Mouse (Mus musculus): ENCODE data around the gene Stub1.

Gene Stub1

DNA sequence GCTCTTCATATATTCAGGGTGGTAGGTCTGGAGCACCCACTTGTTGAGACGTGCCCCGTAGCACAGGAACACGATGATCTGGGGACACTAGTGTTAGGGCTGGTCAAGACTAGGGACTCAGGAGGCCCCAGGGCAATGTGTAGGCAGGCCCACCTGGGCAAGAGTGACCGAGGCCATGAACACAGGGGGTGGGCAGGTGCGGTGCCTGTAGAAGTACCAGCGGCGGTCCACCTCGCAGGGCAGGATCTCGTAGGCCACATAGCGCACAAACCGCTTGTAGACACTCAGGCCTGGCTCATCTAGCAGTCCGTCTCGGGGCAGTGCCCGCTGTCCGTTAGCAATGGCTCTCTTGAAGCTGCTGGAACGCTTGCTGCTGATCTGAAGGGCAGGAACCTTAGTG lies 2.6 kb upstream of the Stub1 start:
- no peak for DNase-seq

DNA sequence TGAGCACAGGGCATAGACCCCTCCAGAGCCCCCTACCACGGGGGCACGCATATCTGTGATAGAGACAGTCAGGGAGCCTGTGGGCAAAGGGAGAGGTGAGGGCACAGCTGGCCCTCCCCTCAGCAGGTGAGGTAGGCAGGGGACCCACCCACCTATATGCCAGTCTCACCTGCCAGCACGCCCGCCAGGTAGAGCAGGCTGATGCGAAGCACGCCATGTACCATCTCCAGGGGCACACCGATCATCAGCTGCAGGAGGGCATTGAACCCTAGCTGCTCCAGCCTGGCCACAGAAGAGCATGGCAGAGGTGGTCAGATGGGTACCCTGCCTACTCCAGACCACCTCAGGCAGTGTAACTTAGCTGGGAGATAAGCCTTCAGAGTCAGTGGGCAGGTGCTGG lies 2.1 kb upstream of the Stub1 start:
- DNase-seq: no peak

DNA sequence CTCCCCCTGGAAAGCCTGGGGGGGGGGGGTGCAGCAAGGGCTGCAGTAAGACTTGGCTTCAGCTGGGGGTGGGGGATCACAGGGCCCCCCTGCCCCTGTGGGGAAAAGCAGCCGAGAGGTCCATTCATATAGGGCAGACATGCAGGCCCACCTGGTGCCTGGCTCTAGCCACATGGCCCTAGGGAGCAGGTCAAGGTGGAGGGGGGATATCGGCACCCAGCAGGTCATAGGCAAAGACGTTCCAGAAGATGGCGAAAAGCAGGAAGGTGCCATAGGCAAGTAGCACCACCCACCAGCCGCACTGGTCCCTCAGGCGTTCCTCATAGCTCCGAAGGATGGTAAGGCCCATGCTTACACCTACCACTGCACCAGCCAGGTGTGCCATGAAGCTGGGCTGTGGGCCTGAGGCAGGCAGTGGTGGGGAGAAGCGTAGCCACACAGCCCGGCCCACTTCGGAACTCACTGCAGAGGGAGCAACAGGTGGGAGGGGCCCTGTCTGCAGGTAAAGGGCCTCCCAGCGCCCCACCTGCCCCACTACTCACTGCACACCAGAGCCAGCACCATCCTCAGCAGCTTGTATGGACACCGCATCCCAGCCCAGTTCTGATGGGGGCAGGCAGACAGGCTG lies 1.5 kb upstream of the Stub1 start:
- no peak for DNase-seq

DNA sequence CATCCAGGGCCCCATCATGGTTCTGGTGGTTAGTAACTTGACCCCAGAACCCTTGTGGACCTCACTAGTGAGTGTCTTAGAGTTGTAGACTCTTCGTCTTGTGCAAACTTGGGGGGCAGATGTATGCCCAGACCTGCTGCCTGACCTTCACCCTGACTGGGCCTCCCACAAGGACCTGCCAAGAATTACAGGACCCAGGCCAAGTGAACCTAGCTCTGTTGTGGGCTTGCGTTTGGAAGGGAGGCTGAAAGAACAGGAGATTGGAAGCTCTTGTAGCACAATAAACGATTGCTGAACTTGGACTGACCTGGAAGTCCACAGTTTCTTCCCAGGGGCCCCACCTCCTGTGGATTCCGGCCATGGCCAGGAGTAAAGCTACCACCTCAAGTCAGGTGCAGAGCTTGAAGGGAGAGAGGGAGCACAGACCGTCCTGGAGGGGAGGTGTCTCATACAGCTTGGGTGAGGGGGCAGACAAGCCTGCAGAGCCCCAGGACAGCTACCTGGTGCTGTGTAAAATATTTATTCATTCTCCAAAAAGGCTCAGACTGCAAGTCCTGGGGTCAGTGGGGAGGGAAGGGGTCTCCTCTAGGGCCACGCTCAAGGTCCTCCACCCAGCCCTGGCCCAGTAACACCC lies 874 bp upstream of the Stub1 start:
- DNase-seq: no peak

DNA sequence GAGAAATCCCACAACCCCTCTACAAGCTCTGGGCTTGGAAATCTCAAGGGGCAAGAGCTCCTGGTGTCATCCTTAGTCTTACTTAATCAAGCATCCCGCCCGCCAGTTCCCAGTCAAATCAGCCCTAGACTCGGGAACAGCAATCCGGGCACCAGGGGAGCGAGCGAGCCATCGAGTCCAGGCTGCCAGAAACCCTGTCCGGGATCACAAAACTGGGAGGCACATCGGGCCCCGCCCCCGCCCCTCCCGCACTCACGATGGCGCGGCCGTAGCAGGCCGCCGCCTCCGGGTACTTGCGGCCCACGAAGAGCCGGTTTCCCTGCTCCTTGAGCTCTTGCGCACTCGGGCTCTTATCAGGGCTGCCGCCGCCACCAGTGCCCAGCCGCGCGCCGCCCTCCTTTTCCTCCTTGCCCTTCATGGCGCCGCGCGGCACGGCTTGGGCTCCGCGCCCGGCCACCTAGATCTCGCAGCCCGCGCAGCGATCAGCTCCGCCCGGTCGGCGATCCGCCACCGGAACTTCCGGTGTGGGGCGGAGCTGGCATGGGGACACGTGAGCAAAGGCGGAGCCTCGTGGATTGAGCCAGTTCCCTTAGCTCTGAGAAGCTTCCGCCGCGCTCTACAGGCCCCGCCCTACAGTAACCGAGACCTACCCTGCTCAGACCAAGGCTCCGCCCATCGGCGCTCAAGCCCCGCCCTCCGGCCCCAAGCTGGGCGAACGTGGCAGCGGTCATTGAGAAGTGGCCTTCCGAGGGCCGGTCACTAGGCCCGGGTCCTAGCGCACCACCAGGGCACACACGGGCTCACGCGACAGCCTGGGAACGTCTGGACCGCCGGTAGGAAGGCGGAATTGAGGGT lies 541 bp downstream of the Stub1 start:
- peak; percentile 98 for DNase-seq

DNA sequence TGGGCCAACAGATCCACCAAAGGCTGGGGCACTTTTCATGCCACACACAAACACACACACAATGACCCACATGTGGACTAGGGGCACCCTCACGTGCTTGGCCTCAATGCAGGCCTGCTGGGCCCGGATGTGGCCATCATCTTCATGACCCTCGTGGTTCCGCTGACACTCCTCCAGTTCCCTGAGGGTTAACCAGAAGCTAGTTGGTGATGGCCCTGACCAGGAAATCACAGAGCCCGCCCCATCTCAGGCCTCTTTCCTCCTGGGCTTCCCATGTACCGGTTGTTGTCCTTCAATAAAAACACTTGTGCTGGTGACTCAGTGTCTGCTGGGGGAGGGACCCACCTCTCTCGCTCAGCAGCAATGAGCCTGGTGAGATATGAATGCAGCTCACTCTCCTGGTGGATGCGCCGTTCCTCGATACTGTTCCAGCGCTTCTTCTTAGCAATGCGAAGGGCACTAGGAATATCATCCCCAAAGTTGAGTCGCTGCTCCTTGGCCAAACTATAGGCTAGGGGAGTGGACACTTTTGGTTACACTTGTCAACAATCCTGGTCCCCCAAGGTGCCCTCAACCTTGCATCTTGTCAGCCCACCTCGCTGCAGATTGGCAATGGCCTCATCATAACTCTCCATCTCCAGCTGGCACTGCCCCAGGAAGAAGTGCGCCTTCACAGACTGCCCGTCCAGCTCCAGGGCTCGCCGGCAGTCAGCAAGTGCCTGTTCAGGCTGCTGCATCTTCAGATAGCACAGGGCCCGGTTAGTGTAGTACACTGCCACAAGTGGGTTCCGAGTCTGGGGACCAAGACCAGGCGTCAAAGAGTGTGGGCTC lies 1.5 kb downstream of the Stub1 start:
- no peak for DNase-seq

DNA sequence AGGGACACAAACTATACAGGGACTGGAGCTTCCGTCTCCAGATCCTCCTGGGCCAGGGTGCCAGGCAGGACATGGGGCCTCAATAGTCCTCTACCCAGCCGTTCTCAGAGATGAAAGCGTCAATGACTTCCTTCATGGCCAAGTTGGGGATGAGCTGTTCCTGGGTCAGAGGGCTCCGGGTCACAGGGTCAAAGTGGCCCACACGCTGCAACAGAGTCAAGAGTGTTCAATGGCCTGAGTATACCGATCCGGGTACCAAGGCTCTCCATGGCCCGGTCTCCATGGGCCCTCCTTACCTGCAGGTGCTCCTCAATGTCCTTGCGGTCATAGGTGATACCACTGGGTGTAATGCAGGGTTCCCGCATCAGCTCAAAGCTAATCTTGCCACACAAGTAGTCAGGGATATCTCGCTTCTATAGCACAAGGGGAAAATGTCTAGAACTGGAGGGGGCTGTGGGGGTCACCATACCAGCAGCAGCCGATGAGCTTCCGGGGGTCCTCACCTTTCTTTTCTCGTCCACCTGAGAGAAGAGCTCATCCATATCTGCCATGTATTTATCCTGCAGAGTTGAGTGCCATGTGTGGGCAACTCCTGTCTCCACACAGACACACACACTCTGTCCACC lies 2.3 kb downstream of the Stub1 start:
- no peak for DNase-seq

DNA sequence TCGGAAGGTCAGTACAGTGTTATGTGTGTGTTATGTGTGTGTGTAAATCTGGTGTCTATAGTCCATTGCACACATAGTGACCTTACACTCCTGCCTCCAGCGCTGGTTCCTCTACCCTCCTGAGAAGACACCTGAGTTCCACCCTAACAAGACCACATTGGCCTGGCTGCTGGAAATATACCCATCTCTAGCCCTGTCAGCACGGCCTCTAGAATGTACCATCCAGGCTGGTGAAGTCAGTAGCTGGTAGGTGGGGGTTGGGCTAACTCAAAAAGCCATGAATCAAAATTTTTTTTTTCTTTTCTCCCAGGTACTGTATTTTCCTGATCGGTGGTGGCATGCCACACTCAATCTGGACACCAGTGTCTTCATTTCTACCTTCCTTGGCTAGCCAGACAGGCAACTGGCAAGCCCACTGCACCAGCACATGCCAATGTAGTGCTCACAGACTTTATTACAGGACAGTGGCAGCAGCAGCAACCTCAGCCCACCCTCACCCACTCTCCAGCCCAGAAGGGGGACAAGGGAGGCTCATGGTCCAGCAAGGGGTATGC lies 2.9 kb downstream of the Stub1 start:
- no peak for DNase-seq

DNA sequence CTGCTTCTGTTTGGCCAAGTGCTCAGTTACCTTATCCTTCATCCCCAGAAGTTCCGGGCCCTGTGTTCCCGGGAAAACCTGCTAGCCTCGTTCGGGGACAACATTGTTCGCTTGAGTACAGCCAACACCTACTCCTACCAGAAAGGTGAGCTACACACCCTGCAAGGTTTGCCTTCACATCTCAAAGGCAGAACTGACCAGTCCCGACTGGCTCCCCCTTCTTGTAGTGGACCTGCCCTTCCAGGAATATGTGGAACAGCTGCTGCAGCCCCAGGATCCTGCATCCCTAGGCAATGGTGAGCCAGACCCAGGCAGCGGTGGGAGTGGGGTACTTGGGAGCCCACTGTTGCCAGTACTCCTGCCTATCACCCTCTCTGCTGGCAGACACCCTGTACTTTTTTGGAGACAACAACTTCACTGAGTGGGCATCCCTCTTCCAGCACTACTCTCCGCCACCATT lies 3.6 kb downstream of the Stub1 start:
- DNase-seq: no peak

DNA sequence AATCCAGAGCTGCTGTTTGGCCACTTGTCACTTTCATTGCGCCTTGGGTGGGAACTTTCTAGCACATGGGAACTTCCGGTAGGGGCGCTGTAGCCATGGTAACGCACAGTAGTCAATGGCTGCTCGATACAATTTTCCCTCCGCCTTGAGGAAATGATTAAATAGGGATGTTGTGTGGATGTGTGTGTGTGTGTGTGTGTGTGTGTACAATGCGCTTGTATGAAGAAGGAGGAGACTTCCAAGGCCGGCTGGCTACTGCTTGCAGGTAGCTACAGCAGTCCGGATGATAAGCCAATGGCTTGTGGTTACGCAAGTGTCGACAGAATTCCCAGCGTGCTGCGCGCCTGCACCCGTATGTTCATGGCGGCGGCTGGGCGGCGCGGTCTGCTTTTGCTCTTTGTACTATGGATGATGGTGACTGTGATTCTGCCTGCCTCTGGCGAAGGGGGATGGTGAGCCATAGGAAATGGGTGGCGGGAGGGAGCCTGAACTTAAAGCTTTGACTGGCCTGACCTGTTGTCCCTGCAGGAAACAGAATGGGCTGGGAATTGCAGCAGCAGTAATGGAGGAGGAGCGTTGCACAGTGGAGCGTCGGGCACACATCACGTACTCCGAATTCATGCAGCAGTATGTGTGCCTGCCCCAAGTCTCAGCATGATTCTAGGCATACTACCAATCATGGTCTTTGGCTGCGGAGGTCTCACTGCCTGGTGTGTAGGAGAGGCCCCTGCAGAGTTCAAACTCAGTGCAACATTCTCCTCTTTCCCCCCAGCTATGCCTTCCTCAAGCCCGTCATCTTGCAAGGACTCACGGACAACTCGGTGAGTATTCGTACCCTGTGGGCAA lies 4.3 kb downstream of the Stub1 start, which contains the start of gene Jmjd8:
Jmjd8 (plus strand) TSS at position 156 of the 846 bp plus-strand sequence.
- DNase-seq: peak; percentile 81

DNA sequence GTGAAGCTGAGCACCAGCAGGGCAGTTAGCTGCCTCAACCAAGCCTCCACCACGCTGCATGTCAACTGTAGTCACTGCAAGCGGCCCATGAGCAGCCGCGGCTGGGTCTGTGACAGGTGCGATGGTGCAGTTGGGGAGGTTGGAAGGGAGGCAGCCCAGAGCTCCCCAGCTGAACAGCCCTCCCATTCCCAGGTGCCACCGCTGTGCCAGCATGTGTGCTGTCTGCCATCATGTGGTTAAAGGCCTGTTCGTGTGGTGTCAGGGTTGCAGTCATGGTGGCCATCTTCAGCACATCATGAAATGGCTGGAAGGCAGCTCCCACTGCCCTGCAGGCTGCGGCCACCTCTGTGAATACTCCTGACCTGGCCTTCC lies 5.0 kb downstream of the Stub1 start:
- DNase-seq: peak; percentile 43

DNA sequence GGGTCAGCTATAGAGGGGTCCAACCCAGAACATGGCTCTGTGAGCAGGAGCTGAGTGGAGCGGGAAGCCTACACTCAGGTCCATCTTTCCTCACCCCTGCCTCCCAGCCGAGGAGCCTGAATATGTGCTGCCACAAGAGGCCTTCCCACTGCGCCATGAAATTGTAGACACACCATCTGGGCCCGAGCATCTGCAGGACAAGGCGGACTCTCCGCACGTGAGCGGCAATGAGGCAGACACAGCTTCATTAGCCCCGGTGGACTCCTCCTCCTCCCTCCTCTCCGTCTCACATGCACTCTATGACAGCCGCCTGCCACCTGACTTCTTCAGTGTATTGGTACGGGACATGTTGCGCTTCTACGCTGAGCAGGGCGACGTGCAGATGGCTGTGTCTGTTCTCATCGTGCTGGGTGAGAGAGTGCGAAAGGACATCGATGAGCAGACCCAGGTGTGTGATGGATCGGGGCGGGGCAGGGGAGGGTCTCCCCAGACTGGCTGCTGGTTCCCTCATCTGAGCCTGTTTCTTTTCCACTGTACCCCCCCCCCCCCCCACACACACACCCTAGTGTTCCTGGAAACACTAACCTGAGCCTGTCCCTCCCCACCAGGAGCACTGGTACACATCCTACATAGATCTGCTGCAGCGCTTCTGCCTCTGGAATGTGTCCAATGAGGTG lies 5.5 kb downstream of the Stub1 start:
- DNase-seq: no peak

DNA sequence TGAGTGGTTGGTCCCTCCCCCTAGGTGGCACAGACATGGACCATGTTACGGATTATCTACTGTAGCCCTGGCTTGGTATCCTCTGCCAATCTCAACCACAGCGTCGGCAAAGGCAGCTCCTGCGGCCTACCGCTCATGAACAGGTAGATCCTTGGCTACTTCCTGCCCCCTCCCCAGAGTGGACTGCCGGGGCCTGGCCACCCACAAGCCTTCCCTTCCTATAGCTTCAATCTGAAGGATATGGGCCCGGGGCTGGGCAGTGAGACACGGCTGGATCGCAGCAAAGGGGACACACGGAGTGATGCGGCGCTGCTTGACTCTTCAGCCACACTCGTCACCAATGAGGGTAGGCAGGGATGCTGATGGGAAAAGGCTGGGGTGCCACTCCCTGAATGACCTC lies 6.2 kb downstream of the Stub1 start:
- DNase-seq: no peak

DNA sequence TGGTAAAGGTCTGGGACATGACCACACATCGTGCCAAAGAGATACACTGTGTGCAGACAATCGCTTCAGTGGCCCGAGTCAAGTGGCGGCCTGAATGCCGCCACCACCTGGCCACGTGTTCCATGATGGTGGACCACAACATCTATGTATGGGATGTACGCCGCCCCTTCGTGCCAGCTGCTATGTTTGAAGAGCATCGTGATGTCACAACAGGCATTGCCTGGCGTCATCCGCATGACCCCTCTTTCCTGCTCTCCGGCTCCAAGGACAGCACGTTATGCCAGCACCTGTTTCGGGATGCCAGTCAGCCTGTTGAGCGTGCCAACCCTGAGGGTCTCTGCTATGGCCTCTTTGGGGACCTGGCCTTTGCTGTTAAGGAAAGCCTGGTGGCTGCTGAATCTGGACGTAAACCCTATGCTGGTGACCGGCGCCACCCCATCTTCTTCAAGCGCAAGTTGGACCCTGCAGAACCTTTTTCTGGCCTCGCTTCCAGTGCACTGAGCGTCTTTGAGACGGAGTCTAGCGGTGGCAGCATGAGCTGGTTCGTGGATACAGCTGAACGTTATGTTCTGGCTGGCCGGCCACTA lies 7.1 kb downstream of the Stub1 start:
- no peak for DNase-seq

DNA sequence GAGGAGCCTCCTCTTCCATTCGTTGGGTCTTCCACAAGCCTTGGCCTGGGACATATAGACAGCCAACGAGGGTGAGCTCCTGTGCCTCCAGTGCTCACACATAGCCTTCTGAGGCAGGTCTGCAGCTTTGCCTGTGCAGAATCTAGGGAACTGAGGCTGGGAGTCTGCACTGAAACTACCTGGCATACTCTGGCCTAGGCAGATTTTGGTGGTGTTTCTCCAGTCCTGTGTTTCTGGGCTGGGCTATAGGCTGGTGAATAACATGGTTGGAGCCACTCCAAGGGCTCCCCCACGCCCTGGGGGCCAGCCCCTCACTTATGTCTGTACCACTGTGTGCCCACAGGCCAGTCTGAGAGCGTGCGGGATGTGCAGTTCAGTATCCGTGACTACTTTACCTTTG lies 7.9 kb downstream of the Stub1 start:
- DNase-seq: no peak

DNA sequence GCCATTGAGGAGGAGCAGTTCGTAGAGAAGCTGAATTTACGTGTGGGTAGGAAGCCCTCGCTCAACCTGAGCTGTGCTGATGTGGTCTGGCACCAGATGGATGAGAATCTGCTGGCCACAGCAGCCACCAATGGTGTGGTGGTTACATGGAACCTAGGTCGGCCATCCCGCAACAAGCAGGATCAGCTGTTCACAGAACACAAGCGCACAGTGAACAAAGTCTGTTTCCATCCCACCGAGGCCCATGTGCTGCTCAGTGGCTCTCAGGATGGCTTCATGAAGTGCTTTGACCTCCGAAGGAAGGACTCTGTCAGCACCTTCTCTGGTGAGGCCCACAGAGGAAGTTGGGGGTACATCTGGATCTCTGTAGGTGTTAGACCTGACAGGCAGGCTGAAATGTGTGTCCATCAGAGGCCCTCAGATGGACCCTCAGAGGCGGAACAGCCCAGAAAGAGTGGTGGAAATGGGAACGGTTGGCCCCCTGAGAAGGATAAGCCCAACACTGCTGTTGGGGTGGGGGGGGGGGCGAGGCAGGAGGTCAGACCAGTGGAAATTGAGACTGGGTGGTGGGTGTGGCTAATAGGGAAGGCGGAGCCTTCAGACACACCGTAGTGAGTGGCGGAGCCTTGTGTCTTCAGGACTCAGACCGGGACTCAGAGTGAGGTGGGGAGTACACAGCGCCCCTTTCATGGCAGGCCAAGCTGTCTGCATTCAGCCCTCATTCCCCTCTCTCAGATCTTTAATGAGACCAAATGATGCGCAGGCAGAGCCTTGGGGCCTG lies 8.7 kb downstream of the Stub1 start:
- no peak for DNase-seq

DNA sequence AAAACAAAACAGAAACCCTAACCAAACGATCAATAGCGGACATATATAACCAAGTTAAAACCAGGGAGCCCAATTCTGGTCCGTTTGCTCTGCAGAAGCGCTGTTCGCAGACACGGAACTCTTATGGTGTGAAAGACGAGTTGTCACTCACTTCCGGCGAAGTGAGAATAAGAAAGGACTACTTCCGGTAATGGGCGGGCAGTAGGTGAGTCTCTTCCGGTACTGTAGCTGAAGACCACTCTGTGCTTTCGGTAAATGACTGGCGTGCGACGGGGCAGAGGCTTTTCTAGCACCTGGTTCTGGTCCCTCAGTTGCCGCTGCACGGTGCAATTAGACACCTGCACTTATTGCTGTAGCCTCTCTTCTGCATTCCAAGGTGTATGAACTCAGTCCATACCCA lies 9.8 kb downstream of the Stub1 start, which contains the start of gene Wdr24:
Wdr24 (plus strand) TSS at position 176 of the 400 bp plus-strand sequence.
- peak; percentile 83 for DNase-seq

DNA sequence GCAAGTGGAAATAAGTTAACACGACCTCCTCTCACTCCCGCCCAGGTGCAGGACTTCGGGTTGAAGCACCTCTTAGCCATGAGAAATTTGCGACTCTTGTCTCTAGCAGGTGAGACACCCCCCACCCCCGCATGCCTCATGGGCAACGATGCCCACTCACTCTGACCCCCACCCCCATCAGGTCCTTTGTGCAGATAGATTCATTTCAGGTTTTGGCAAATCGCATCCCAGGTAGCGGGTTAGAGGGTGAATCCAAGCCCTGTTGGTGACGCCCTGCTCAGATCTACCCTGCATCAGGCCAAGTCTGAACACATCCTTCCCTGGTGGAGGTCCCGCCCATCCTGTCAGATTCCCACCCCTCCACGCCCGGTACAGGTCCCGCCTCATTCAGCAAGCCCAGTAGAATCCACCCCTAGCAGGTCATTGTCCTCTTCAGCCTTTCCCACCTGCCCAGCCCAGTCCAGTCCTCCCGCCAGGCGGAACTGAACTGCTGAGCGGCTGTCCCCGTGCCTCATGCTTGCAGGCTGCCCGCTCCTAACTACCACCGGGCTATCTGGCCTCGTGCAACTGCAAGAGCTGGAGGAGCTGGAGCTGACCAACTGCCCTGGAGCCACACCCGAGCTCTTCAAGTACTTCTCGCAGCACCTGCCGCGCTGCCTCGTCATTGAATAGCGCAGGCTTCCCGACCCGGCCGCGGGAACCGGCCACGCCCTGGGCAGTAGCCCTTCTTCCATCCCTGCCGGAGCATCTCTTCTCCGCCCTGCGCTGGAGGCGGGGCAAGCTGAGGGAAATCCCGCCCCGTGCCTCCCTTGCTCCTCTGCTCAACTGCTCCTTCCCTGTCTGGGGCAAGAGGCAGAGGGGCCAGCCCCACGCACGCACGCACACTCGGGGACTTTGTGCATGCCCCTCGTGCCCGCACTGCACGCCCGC lies 14.1 kb downstream of the Stub1 start:
- no peak for DNase-seq
